Mouse (Mus musculus): Measurements from ENCODE around the gene Vmn2r83. TPM values are rescaled to one million over a fixed set of nuclear protein-coding genes. Genes with fewer than 3 reads are reported as not detected.

The Vmn2r83 gene
- total RNA-seq, 2 experiments from 2014 or later, result not detected

DNA sequence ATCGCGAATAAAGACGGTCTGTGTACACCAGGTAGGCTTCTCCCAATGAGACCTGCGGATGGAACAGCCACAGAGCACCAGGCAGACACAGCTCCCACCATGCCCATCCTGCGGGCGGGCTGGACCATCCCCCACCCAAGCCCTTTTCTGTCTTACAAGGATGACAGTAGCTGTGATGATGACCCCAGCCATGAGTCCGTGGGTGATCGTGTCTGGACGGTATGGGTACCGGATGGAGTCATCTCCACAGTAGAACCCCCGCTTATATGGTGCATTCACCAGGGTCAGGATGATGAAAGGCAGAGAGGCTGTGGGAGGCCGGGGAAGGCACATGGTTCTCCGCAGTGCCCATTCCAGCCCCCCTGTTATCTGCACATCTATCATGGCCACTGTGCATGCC, 62.2 kb downstream of the Vmn2r83 start:
- intact Hi-C loops (cut with DNase I), result no loop called here
- TF ChIP-seq CTCF (IDR thresholded peaks at IDR 0.05), result no peak
- no peak for DNase-seq
- Histone ChIP-seq H3K27ac (no peak overlapping the region), H3K4me3 (no peak overlapping the region)

DNA sequence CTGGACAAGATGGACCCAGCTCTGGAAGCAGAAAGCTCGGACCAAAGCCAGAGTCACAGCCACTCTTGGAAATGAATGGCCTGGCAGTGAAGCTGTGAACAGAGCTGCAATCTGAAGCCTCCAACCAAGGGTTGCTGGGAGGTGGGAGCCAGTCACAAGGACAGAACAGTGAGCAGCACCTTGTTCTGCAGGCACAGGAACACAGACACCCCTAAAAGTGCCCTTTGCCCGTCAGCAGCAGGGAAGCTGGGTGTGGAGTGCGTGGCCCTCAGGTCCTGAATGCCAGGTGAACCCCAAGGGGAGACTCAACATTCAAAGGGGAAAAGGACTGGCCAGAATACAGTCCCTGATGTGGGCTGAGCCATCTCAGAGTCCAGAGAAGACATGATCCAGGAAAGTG, 63.1 kb downstream of the Vmn2r83 start:
- TF ChIP-seq CTCF (IDR thresholded peaks at IDR 0.05), result no peak
- no peak for DNase-seq
- Histone ChIP-seq H3K4me3 (no peak overlapping the region), H3K27ac (no peak overlapping the region)
- intact Hi-C loops (cut with DNase I), result no loop called here

DNA sequence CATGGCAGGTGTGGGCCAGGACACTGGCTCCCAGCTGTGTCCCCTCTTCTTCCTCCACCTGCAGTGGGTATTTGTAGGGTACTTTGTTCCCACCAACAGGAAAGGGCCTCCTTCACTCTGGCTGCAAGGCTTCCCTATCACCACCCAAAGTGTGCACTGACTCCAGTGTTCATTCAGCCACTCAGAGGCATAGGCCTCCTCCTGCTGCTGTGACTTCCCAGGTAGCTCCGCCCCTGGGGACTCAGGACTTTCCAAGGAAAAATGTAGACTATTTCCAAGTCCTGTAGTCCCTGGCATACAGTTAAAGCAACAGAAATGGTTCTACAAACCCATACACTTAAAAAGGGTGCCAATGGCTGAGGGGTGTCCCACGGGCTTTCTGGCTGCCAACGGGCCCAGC, 64.1 kb downstream of the Vmn2r83 start:
- intact Hi-C loops (cut with DNase I), result no loop called here
- peak overlapping the region; percentile 84 for H3K4me3 ChIP-seq
- H3K27ac ChIP-seq, result no peak overlapping the region
- TF ChIP-seq CTCF (IDR thresholded peaks at IDR 0.05), result no peak
- no peak for DNase-seq

DNA sequence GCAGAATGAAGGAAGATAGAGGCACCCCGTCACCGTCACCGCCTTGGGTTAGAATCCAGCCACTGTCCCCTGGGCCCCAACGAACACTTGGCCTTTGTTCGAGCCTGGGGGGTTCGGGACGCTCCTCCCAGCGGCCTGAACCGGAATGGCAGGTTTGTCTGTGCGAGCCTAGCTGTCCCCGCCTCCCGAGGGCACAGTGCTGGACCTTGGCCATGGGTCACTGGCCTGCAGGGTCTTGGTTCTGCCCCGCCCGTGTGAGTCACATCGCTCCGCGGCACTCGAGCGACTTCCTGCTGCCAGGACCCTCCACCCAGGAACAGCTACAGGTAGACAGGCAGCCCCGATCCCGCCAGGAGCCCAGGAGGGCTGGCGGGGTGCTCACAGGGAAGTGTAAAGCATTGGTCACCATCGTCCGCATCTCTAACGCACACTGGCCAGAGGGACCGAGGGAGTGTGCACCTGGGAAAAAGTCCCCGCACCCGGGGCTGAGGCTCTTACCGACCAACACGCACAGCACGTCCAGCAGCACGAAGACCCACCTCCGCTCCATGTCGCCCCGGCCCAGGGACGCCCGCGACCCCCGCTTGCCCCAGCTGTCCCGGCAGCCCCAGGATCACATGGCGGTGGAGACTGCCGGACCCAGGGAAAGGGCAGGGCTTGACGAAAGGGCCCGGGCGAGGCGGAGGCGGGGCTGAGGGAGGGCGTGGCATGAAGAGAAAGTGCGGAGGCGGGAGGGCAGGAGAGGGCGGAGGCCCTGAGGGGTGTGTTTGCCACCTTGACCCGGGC, 64.8 kb downstream of the Vmn2r83 start, which contains the start of gene Plpp2:
Plpp2 (minus strand) TSS at position 671 of the 786 bp plus-strand sequence.
- peak within 1 kb of the TSS; percentile 84 for H3K4me3 ChIP-seq
- TF ChIP-seq CTCF (IDR thresholded peaks at IDR 0.05), result peak; percentile 54
- intact Hi-C loops (cut with DNase I), result no loop called here
- peak; percentile 77 for DNase-seq
- peak within 1 kb of the TSS; percentile 13 for H3K27ac ChIP-seq

DNA sequence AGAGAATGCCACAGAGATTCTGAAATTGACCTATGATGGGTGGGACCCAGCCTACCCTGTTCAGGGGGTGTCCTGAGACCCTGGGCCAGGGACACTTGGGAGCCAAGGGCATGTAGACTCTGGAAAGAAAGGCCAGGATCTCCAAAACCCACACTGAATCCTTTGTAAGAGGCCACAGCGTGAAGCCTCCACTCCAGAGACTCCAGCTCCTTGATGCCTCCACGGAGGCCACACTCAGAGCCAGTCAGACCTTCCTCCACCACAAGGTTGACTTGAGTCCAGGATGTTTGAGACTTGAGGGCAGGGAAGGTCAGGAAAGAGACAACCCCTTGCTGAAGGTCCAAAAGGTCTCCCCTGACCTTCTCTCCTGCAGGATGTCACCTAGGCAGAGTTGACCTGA, 65.9 kb downstream of the Vmn2r83 start:
- intact Hi-C loops (cut with DNase I), result no loop called here
- Histone ChIP-seq H3K27ac (no peak overlapping the region), H3K4me3 (no peak overlapping the region)
- DNase-seq, result no peak
- TF ChIP-seq CTCF (IDR thresholded peaks at IDR 0.05), result no peak

DNA sequence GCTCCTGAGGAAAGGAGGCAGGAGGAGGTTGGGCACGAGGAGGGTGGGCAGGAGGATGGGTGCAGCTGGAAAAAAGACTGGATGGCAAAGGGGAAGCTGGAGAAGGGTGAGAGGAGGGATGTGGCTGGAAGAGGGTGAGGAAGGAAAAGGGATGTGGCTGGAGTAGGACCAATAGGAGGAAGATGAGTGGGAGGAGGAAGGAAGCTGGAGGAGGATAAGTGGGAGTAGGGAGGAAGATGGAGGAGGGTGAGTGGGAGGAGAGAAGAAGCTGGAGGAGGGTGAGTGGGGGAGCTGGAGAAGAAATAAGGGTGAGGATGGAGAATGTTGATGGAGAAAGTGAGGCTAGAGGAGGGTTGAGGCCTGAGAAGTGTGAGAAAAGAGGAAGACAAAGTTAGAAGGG, 66.9 kb downstream of the Vmn2r83 start:
- H3K27ac ChIP-seq, result no peak overlapping the region
- DNase-seq, result no peak
- TF ChIP-seq CTCF (IDR thresholded peaks at IDR 0.05), result no peak
- H3K4me3 ChIP-seq, result no peak overlapping the region
- intact Hi-C loops (cut with DNase I), result no loop called here

DNA sequence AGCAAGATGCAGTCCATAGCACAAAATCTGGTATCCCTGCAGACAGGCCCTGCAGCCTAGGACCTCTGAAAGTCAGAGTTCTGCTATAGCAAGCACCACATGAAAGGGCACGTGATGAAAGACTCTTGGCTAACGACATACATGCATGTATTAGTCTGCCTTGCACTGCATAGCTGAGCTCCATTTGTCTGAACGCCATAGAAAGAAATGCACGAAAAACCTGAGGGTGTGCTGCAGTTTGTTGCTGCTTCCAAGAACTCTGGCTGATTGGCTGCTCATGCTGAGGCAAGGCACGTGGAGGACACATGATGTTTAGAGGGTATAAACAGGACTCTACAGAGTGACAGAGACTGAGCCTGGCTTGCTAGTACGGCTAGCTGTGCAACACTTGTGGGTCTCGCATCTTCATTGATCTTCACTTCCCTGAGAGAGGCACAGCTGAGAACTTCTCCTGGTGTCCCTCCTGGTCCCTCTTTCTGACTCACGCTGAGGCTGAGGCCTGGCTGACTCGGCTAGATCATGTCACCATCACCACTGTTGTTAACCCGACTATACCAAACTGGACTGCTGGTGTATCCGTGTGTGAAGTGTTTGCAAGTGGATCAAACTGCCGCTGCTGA, 68.0 kb downstream of the Vmn2r83 start:
- no peak for DNase-seq
- TF ChIP-seq CTCF (IDR thresholded peaks at IDR 0.05), result no peak
- intact Hi-C loops (cut with DNase I), result no loop called here

DNA sequence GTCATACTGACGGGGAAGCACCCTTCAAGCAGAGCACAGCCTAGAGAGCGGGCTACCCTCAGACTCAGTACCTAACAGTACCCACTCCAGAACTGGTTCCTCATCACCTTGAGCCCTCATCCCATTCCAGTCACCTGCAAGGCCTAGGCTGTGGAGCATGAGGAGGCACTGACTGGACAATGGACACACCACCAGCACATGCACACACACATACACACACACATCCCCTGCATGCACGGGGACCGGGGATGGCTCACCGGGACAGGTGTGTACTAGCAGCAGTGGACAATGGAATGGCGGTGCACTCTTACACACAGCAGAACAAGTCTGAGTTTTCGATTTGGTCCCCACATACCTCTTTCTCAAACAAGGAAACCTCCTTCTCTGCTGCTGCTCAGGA, 68.7 kb downstream of the Vmn2r83 start:
- intact Hi-C loops (cut with DNase I), result no loop called here
- DNase-seq, result no peak
- H3K27ac ChIP-seq, result no peak overlapping the region
- no peak for TF ChIP-seq CTCF (IDR thresholded peaks at IDR 0.05)
- no peak overlapping the region for H3K4me3 ChIP-seq

More for the DNA sequence above, 68.0 kb downstream of the Vmn2r83 start:
- H3K4me3 ChIP-seq, result no peak overlapping the region
- H3K27ac ChIP-seq, result no peak overlapping the region

DNA sequence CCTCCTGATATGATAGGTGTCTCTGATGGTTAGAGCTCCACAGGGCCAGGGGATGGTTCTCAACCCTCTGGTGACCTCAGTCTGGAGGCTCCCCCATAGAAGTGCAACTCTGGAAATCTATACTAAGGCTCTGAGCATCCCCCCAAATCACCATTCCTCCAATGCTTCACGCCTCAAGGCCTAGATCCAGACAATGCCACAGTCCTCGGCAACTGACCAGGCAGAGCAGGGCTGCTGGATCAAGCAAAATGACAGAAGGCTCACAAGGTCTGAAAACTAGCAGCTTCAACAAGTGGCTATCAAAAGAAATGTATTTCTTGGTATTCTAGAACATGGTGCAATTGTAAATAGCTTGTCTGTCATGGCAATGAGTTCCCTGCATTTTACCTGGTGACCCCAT, 69.2 kb downstream of the Vmn2r83 start:
- no peak for DNase-seq

DNA sequence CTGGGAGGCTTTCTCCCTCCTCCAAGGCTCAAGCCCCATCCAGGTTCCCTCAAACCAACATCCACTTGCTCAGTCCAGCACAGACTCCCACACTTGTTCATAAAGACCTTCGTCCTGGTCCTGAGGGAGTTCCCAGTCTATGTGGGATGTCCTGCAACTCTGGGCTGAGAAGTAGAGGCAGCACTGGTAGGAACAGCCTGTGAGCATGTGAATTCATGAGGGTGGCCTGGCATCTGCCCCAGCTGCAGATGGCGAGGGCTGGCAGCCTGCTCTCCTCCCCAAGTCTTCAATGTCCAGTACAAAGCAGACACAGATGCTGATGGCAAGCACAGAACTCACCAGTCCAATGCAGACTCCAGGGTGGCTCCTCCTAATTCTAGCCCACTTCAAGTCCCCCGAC, 69.8 kb downstream of the Vmn2r83 start:
- H3K27ac ChIP-seq, result no peak overlapping the region
- no peak for TF ChIP-seq CTCF (IDR thresholded peaks at IDR 0.05)
- no peak overlapping the region for H3K4me3 ChIP-seq
- no peak for DNase-seq
- intact Hi-C loops (cut with DNase I), result no loop called here

More for the DNA sequence above, 69.2 kb downstream of the Vmn2r83 start:
- H3K27ac ChIP-seq, result no peak overlapping the region
- no peak for TF ChIP-seq CTCF (IDR thresholded peaks at IDR 0.05)
- intact Hi-C loops (cut with DNase I), result no loop called here
- no peak overlapping the region for H3K4me3 ChIP-seq

DNA sequence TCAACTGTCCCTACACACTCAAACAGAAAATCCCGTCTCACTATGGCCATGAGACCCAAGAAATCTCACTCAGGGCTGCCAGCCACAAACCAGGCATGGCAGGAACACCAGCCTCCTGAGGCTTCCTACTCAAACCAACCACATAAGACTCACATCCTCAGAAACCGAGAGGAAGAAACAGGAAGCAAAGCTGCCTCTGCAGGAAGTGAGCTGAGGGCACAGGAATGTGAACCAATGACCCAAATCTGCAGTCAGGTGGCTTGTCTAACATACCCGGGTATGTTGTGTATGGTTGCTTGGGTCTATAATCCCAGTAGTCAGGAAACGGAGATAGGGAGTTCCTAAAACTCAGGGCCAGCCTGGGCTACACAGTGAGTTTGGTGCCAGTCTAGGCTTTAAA, 70.3 kb downstream of the Vmn2r83 start:
- no peak for DNase-seq
- no peak for TF ChIP-seq CTCF (IDR thresholded peaks at IDR 0.05)
- Histone ChIP-seq H3K27ac (no peak overlapping the region), H3K4me3 (no peak overlapping the region)
- intact Hi-C loops (cut with DNase I), result no loop called here

DNA sequence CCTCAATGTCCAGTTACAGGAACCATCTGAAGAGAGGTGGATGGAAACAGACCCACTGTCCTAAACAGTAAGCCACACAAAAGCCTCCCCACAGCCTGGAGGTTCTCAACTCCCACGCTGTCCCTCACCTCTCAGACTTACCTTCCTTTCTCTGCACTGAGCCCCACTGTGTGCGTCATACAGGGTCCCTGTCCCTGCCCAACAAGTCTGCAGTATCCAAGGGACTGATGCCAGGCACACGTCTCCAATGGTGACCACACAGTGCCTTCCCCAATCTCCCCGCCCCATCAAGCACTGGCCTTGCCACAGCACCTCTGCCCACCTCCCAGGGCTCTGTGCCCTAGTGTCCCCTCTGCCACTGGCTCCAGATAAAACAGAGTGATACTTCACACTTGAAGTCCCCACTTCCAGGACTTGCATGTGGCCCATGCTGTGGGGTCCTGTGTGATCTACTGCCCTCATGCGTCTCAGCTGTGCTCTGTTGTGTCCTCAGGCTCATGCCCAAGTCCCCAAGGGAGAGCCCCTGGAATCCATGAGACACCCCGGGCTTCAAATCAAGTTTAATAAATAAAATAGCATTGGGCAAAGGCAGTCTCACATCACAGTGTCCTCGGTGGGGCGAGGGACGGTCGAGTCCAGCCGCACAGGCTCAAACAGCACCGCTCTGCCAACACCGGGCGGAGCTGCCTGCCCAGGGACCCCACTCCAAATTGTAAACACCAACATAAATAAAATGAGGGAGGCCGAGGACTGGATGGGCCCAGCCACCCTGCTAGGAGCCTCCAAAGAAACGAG, 71.4 kb downstream of the Vmn2r83 start:
- no peak for TF ChIP-seq CTCF (IDR thresholded peaks at IDR 0.05)
- DNase-seq, result no peak
- H3K4me3 ChIP-seq, result no peak overlapping the region
- intact Hi-C loops (cut with DNase I), result no loop called here
- no peak overlapping the region for H3K27ac ChIP-seq

DNA sequence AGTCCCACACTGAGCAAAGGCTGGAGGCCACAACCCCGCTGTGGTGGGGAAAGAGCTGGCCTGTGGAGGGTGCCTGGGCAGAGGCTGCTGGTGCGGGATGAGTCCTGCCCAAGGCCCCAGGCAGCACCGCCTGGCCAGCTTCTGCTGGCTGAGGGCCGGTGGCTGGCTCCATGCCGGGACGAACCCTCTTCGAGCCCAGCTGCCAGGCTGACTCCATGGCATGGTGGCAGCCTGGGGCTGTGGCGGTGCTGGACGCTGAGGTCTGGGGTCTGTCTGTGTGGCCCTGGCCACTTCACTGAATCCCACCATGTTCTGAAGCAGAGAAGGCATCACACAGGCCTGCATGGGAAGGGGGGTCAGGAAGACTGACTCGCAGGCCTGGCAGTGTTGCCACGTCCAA, 72.2 kb downstream of the Vmn2r83 start:
- no peak for DNase-seq
- intact Hi-C loops (cut with DNase I), result no loop called here
- TF ChIP-seq CTCF (IDR thresholded peaks at IDR 0.05), result no peak
- Histone ChIP-seq H3K4me3 (no peak overlapping the region), H3K27ac (no peak overlapping the region)
